Mouse (Mus musculus) hindbrain, embryonic 13.5 days (tissue): ENCODE data around the gene Agfg1. TPM values are rescaled to one million over a fixed set of nuclear protein-coding genes. Genes with fewer than 3 reads are reported as not detected.

ENCODE experiments used
- ATAC-seq: fragments of 200-750 bp; cut with Nextera tagmentation; 2 replicates; pipeline ENCODE4 v1.8.0; 2017; ENCODE audit warnings: moderate TSS enrichment; ENCODE audit not compliant: low FRiP score
- H3K27ac ChIP-seq: fragments of 300-500 bp; sonication (generic); 2 replicates; pipeline ENCODE4 v1.5.1; 2015; ENCODE audit warnings: inconsistent platforms, mild to moderate bottlenecking, moderate library complexity
- H3K27me3 ChIP-seq: fragments of 300-500 bp; sonication (generic); 2 replicates; pipeline ENCODE4 v1.6.1; 2015; ENCODE audit warnings: mild to moderate bottlenecking, inconsistent platforms
- H3K36me3 ChIP-seq: fragments of 300-500 bp; sonication (generic); 2 replicates; pipeline ENCODE4 v1.6.1; 2015; ENCODE audit warnings: mild to moderate bottlenecking, inconsistent platforms
- H3K4me1 ChIP-seq: fragments of 300-500 bp; sonication (generic); replicated peaks from 2 replicates; pipeline ENCODE4 v1.6.1; 2015; ENCODE audit warnings: inconsistent platforms
- H3K4me2 ChIP-seq: fragments of 300-500 bp; sonication (generic); 2 replicates; pipeline ENCODE4 v1.6.1; 2015; ENCODE audit warnings: inconsistent platforms, mild to moderate bottlenecking, moderate library complexity
- H3K4me3 ChIP-seq: fragments of 300-500 bp; sonication (generic); 2 replicates; pipeline ENCODE4 v1.5.1; 2015; ENCODE audit warnings: mild to moderate bottlenecking, inconsistent platforms
- H3K9ac ChIP-seq: fragments of 300-500 bp; sonication (generic); 2 replicates; pipeline ENCODE4 v1.6.1; 2015; ENCODE audit warnings: mild to moderate bottlenecking, inconsistent platforms
- H3K9me3 ChIP-seq: fragments of 300-500 bp; sonication (generic); 2 replicates; pipeline ENCODE4 v1.6.1; 2016; ENCODE audit warnings: inconsistent platforms
- WGBS: fragments of 180-500 bp; shearing (Covaris S2); methylation state at CpG from one replicate; pipeline ENCODE4 v1.1.7; 2015; 5-methylcytosine and 5-hydroxymethylcytosine counted together
- polyA plus RNA-seq: library from polyadenylated mRNA; unstranded; fragments of >200 nt; fragmentation: Nextera tagmentation; extraction: Ambion mirVana; gene quantifications from 2 replicates; pipeline ENCODE4 v1.2.1, GENCODE M21; 2015

The Agfg1 gene
- 28.7 and 32.6 TPM in 2 replicates for polyA plus RNA-seq

DNA sequence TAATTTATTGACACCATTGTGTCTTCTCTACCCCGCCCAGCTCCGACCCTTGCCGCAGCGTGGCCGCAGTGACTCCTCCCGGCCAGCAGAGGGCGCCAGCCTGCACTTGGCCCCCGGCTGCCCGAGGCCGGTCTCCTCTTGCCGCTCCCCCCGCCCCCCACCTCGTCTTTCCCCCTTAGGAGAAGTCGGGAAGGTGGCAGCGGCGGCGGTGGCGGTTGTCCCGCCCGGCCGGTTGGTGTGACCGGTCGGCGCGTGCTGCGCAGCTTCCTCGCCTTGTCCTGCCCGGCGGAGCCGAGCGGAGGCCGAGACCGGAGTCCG, at the start of gene Agfg1:
TSS of gene Agfg1 (plus strand) at position 188 of the 318 bp plus-strand sequence.
- Histone ChIP-seq H3K9me3 (no peaks in the 10 kb centered on the region), H3K4me2 (peak within 1 kb of the TSS; percentile 83), H3K27ac (peak within 1 kb of the TSS; percentile 93), H3K9ac (peak within 1 kb of the TSS; percentile 97), H3K4me3 (peak within 1 kb of the TSS; percentile 98), H3K4me1 (peaks cover 36% of the 10 kb centered on the region), H3K36me3 (no peaks in the 10 kb centered on the region; the same call in 1 of the 2 replicates), H3K27me3 (no peaks in the 10 kb centered on the region)
- 0% methylated on average over 34 of the region's 34 CpGs for WGBS
- peak; percentile 92 for ATAC-seq

DNA sequence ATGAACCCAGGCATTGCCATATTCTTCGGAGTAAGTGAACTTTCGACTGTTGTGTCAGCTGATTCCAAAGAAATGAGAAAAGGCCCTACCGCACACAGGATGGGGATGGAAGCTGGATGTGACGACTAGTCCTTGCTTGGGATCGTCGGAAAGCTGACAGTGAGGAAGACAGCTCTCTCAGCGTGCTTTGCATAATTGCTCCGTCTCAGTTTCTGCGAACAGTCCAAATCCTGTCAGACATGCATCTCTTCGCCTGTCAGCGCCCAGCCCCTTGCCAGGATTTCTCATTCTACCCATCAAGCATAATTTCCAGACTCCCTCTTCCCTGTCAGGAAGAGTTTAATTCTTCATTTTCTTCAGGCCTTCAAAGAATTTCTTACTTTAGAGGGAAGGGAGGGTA, 48.2 kb upstream of the Agfg1 start:
- Histone ChIP-seq H3K9ac (no peak overlapping the region), H3K36me3 (no peaks in the 10 kb centered on the region), H3K27me3 (no peaks in the 10 kb centered on the region), H3K4me1 (peaks cover 3% of the 10 kb centered on the region; the same call in 1 of the 2 replicates), H3K4me2 (no peak overlapping the region), H3K27ac (no peak overlapping the region), H3K4me3 (no peak overlapping the region), H3K9me3 (no peaks in the 10 kb centered on the region)
- 79% methylated on average over 11 of the region's 11 CpGs for WGBS
- ATAC-seq = no peak

DNA sequence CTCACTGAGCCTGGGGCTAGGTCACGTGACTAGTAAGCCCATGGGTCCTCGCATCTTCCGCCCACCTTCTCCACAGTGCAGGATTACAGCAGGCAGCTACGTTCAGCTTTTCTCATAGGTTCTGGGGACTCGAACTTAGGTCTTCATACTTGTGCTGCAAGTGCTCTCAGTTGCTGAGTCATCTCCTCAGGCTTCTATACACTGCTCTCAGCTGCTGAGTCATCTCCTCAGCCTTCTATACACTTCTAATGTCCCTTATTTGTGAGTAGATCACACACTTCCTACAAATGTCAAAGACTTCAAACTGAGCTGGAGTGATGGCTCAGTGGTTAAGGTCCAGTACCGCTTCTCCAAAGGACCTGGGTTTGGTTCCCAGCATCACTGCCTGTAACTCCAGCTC, 47.0 kb upstream of the Agfg1 start:
- H3K9me3 ChIP-seq = no peaks in the 10 kb centered on the region
- no peaks in the 10 kb centered on the region for H3K36me3 ChIP-seq
- no peak overlapping the region for H3K27ac ChIP-seq
- H3K4me3 ChIP-seq = no peak overlapping the region
- peaks cover 3% of the 10 kb centered on the region; the same call in 1 of the 2 replicates for H3K4me1 ChIP-seq
- no peak overlapping the region for H3K4me2 ChIP-seq
- no peak overlapping the region for H3K9ac ChIP-seq
- ATAC-seq = no peak
- 92% methylated on average over 6 of the region's 6 CpGs for WGBS
- H3K27me3 ChIP-seq = no peaks in the 10 kb centered on the region

DNA sequence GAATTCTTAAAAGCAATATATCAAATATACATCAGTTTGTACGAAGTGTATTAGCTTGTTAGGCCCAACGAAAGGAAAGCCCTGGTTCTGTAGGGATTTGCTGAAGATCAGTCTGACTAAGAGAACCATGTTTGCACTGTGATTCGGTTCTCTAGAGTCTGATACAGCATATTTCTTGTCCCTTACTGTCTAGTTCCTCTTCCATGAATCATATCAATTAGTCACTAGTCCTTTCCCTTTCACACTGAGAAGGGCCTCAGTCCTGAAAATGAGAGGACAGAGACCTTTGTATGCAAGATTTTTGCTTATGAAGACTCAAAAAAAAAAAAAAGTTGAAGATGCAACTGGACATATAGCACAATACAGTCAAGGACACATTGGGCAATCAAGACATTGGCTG, 46.2 kb upstream of the Agfg1 start:
- ATAC-seq = no peak
- Histone ChIP-seq H3K4me2 (no peak overlapping the region), H3K27me3 (no peaks in the 10 kb centered on the region), H3K36me3 (no peaks in the 10 kb centered on the region), H3K27ac (no peak overlapping the region), H3K4me3 (no peak overlapping the region), H3K4me1 (no peaks in the 10 kb centered on the region; the same call in 1 of the 2 replicates), H3K9ac (no peak overlapping the region), H3K9me3 (no peaks in the 10 kb centered on the region)
- WGBS = 90% methylated on average over 3 of the region's 3 CpGs

DNA sequence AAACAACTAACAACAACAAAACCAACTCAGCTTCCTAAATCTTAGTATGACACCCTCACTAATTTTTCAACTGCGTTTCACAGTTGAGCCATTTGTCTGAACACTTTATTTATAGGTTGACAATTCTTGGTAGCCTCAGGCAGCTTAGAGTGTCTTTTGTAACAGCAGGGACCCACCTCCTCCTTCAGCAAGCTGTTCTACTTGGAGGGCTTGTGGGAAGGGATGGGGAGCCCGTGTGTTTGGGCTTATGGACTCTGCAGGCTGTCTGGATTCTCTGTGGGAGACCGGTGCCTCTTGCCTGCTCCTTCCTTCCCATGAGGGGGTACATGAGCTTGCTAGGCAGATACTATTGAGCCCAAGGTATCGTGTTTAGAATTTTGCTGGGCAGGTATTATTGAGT, 45.3 kb upstream of the Agfg1 start:
- 50% methylated on average over 4 of the region's 4 CpGs for WGBS
- H3K27ac ChIP-seq = 0 out of 2 replicates have a peak overlapping the region, but pooled peaks have one; percentile 18

DNA sequence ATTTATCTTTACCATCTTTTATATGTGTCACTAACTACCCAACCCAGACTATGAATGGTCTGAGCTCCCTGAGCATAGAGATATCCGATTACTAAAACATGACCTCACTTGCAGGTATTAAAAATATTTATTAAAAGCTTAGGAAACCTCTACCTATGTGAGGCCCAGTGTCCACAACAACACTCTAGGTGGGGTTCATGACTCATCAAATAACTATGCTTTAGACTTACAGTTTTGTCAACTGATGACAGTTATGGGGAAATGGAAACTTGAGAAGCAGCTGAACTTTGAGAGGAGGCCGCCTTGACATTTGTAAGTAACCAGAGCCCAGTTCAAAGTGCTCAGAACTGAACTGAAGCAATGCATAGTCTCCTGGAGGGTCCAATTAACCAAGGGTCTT, 44.1 kb upstream of the Agfg1 start:
- H3K9me3 ChIP-seq = no peaks in the 10 kb centered on the region
- 93% methylated on average over 2 of the region's 2 CpGs for WGBS
- no peak overlapping the region for H3K4me3 ChIP-seq
- no peaks in the 10 kb centered on the region; the same call in 1 of the 2 replicates for H3K4me1 ChIP-seq
- H3K27ac ChIP-seq = no peak overlapping the region
- no peaks in the 10 kb centered on the region for H3K36me3 ChIP-seq
- no peak overlapping the region for H3K4me2 ChIP-seq
- ATAC-seq = no peak
- no peaks in the 10 kb centered on the region for H3K27me3 ChIP-seq
- no peak overlapping the region for H3K9ac ChIP-seq

More for the DNA sequence above, 45.3 kb upstream of the Agfg1 start:
- Histone ChIP-seq H3K27me3 (no peaks in the 10 kb centered on the region), H3K4me2 (no peak overlapping the region), H3K9ac (no peak overlapping the region), H3K36me3 (no peaks in the 10 kb centered on the region), H3K4me3 (no peak overlapping the region), H3K4me1 (no peaks in the 10 kb centered on the region; the same call in 1 of the 2 replicates), H3K9me3 (no peaks in the 10 kb centered on the region)
- no peak for ATAC-seq

DNA sequence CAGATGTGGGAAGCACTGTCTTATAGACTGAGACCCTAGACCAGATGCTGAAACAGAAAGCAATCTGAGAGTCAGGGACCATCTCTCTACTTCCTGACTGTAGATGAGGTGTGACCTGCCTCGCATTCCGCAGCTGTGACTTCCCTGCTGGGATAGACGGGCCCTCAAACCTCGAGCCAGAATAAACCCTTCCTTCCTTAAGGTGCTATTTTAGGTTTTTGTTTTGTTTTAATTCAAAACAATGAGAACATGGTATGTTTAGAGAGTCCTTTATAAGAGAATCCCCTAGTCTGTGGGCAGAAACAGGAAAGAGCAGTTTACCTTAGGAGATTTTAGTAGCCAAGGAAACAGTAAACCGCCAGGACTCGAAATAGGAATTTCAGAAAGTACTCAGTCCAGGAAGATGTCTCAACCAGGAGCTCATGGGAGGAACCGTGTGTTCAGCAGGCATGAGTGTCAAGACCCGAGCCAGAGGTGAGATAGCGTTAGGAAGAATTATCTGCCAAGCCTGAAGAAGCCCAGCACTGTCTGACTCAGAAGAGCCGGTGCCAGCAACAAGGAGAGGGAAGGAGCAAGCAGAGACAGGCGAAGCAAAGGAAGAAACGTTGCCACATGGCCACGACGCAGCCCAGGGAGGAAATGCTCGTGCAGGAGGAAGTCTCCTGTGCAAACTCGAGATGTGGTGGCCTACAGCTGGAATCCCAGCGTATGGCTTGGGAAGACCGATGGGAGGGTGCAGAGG, 43.4 kb upstream of the Agfg1 start:
- Histone ChIP-seq H3K9me3 (no peaks in the 10 kb centered on the region), H3K27ac (no peak overlapping the region)
- WGBS = 83% methylated on average over 18 of the region's 18 CpGs

DNA sequence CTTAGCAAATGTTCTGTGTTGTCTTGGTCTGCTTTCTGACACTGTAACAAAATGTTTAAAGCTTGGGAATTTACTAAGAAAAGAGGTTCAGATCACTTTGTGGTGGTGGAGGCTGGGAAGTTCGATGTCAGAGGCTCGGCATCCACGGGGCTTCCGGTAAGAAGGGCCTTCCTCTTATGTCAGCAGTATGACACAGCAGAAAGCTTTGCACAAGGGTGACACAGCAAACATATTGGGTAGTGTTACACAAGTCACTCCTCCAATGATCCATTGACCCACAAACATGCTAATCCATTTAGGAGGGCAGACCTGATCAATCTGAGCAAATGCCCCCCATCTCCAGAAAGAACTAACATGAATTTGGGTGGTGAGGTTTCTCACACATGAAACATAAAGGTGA, 42.2 kb upstream of the Agfg1 start:
- Histone ChIP-seq H3K9ac (no peak overlapping the region), H3K36me3 (no peaks in the 10 kb centered on the region), H3K4me1 (no peaks in the 10 kb centered on the region; the same call in 1 of the 2 replicates), H3K9me3 (no peaks in the 10 kb centered on the region), H3K27me3 (no peaks in the 10 kb centered on the region), H3K4me2 (no peak overlapping the region), H3K27ac (no peak overlapping the region), H3K4me3 (no peak overlapping the region)
- 93% methylated on average over 4 of the region's 4 CpGs for WGBS
- no peak for ATAC-seq

More for the DNA sequence above, 43.4 kb upstream of the Agfg1 start:
- no peaks in the 10 kb centered on the region for H3K36me3 ChIP-seq
- no peak overlapping the region for H3K4me3 ChIP-seq
- no peak for ATAC-seq
- H3K9ac ChIP-seq = no peak overlapping the region
- no peak overlapping the region for H3K4me2 ChIP-seq
- no peaks in the 10 kb centered on the region for H3K27me3 ChIP-seq
- no peaks in the 10 kb centered on the region; the same call in 1 of the 2 replicates for H3K4me1 ChIP-seq

DNA sequence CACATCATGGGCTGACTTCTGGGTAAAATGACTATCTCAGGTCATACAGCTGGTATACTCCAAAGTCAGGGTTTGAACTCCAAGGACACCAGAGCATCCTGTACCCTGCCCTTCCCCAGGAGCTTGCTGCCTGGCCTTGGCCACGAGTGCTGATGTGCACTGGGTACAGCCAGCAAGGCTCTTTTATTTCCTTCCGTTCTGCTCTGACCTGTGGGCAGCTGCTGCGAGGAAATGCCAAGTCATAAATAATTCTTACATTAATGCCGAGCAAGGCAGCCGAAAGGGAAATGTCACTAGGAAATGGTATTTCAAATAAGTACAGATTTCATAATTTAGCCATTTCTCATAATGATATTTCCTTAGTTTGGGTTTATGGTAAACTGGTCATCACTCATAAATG, 41.0 kb upstream of the Agfg1 start:
- Histone ChIP-seq H3K27ac (no peak overlapping the region), H3K4me3 (no peak overlapping the region), H3K9me3 (no peaks in the 10 kb centered on the region), H3K4me2 (no peak overlapping the region), H3K9ac (no peak overlapping the region), H3K4me1 (no peaks in the 10 kb centered on the region; the same call in 1 of the 2 replicates), H3K27me3 (no peaks in the 10 kb centered on the region), H3K36me3 (no peaks in the 10 kb centered on the region)
- ATAC-seq = no peak
- 64% methylated on average over 5 of the region's 5 CpGs for WGBS

DNA sequence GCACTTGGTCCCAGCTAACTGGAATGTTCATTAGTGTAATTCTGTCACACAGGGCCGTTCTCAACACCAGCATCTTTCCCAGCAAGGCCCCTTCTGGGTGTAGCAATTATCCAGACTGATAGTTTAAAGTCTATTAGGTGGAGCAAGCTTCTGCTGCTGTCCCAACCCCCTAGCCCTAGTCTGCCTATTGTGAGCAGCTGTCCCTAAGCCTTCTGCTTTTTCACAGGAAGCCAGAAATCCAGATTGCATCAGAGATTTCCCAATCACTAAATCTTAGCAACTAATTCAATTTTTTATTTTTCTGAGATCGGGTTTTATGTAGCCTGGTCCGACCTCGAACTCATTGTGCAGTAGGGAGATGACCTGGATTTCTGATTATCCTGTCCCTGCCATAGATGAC, 40.4 kb upstream of the Agfg1 start:
- H3K9ac ChIP-seq = no peak overlapping the region
- H3K27me3 ChIP-seq = no peaks in the 10 kb centered on the region
- no peaks in the 10 kb centered on the region; the same call in 1 of the 2 replicates for H3K4me1 ChIP-seq
- no peak overlapping the region for H3K4me2 ChIP-seq
- no peak for ATAC-seq
- H3K36me3 ChIP-seq = no peaks in the 10 kb centered on the region
- no peak overlapping the region for H3K4me3 ChIP-seq
- no peaks in the 10 kb centered on the region for H3K9me3 ChIP-seq
- WGBS = 84% methylated on average over 4 of the region's 4 CpGs
- H3K27ac ChIP-seq = no peak overlapping the region

DNA sequence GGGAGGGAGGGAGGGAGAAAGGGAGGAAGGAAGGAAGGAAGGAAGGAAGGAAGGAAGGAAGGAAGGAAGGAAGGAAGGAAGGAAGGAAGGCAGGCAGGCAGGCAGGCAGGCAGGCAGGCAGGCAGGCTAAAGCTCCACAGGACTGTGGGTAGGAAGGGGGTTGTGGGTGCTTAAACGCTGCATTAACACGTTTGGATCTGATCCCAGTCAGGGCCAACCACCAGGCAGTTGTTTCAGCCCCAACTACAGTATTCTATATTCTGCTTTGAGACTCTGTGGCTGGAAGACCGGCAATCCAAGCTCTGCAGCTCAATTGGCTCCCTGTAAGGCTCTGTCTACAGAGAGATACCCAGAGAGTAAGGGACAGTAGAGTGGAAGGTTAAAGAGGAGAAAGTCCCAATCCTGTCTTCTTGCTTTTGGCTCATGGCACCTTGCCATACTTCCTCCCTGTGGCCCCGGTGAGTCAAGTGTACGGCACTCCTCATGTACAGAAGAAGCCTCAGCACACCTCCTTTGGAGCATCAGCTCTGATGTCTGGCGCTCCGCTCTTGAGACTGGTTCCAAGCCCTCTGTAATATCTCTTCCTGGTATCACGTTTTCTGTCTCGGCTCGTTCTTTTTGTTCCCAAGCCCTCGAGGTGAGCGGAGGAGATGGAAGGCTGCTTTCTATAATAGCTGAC, 38.0 kb upstream of the Agfg1 start:
- Histone ChIP-seq H3K36me3 (no peaks in the 10 kb centered on the region), H3K4me1 (no peaks in the 10 kb centered on the region), H3K4me2 (no peak overlapping the region), H3K27me3 (no peaks in the 10 kb centered on the region), H3K9me3 (no peaks in the 10 kb centered on the region), H3K27ac (no peak overlapping the region), H3K4me3 (no peak overlapping the region), H3K9ac (no peak overlapping the region)
- ATAC-seq = no peak
- WGBS = 82% methylated on average over 12 of the region's 12 CpGs

DNA sequence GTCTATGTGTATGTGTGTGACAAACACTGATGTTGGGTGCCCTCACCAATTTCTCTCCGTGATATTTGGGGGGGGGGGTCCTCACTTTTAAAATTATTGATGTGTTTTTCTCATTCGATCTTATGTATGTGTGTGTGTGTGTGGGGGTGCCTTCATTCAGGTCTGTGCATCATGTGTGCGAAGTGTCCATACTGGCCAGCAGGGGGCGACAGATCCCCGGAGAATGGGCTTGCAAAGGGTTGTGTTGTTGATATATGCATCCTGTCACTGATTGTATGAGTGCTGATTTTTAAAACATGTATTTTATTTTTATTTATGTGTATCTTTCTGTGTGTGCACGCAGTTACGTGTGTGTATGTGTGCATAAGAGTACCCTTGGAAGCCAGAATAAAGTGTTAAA, 35.7 kb upstream of the Agfg1 start:
- H3K27ac ChIP-seq = no peak overlapping the region
- H3K4me1 ChIP-seq = no peaks in the 10 kb centered on the region
- 80% methylated on average over 7 of the region's 7 CpGs for WGBS
- no peak overlapping the region for H3K9ac ChIP-seq
- H3K4me2 ChIP-seq = no peak overlapping the region
- H3K9me3 ChIP-seq = no peaks in the 10 kb centered on the region
- no peak overlapping the region for H3K4me3 ChIP-seq
- no peaks in the 10 kb centered on the region for H3K36me3 ChIP-seq
- no peak for ATAC-seq
- no peaks in the 10 kb centered on the region for H3K27me3 ChIP-seq

DNA sequence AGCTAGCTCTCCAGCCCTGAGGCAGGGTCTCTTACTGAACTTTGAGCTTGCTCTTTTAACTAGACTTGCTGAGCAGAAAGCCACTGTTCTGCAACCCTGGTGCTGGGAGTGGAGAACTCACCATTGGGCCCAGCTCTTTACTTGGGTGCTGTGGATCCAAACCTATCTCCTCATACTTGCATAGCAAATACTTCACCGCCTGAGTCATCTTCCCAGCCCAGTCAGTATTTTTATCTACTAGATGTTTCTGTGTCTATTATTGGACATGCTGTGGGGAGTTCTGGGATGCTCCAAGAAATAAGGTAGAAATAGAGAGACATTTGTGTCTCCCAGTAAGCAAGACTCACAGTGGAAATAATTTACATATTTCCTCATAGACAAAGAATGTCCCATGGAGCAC, 35.2 kb upstream of the Agfg1 start:
- 97% methylated on average over 1 of the region's 1 CpGs for WGBS
- H3K4me1 ChIP-seq = no peaks in the 10 kb centered on the region
- H3K9me3 ChIP-seq = no peaks in the 10 kb centered on the region
- H3K4me2 ChIP-seq = no peak overlapping the region
- H3K36me3 ChIP-seq = no peaks in the 10 kb centered on the region
- H3K27ac ChIP-seq = no peak overlapping the region
- no peak overlapping the region for H3K4me3 ChIP-seq
- H3K9ac ChIP-seq = no peak overlapping the region
- ATAC-seq = no peak
- no peaks in the 10 kb centered on the region for H3K27me3 ChIP-seq
